Mouse (Mus musculus) limb, embryonic 12.5 days (tissue): ENCODE results near the gene Snx21. TPM values are rescaled to one million over a fixed set of nuclear protein-coding genes. Genes with fewer than 3 reads are reported as not detected.

Source experiments
- ATAC-seq: fragments of 200-750 bp; cut with Nextera tagmentation; 2 replicates; pipeline ENCODE4 v1.8.0; 2017; ENCODE audit warnings: low read depth, moderate TSS enrichment; ENCODE audit not compliant: insufficient number of reproducible peaks, insufficient read depth, low FRiP score, low TSS enrichment
- H3K27ac ChIP-seq: fragments of 300-500 bp; sonication (generic); 2 replicates; pipeline ENCODE4 v1.5.1; 2016; ENCODE audit warnings: mild to moderate bottlenecking, moderate library complexity
- H3K27me3 ChIP-seq: fragments of 300-500 bp; sonication (generic); 2 replicates; pipeline ENCODE4 v1.6.1; 2016; ENCODE audit warnings: mild to moderate bottlenecking, moderate library complexity
- H3K36me3 ChIP-seq: fragments of 300-500 bp; sonication (generic); 2 replicates; pipeline ENCODE4 v1.6.1; 2016; ENCODE audit warnings: mild to moderate bottlenecking, moderate library complexity
- H3K4me1 ChIP-seq: fragments of 300-500 bp; sonication (generic); replicated peaks from 2 replicates; pipeline ENCODE4 v1.6.1; 2016
- H3K4me2 ChIP-seq: fragments of 300-500 bp; sonication (generic); 2 replicates; pipeline ENCODE4 v1.6.1; 2016; ENCODE audit warnings: mild to moderate bottlenecking, moderate library complexity
- H3K4me3 ChIP-seq: fragments of 300-500 bp; sonication (generic); replicated peaks from 2 replicates; pipeline ENCODE4 v1.5.1; 2016; ENCODE audit warnings: mild to moderate bottlenecking
- H3K9ac ChIP-seq: fragments of 300-500 bp; sonication (generic); replicated peaks from 2 replicates; pipeline ENCODE4 v1.6.1; 2016; ENCODE audit warnings: mild to moderate bottlenecking, moderate library complexity
- H3K9me3 ChIP-seq: fragments of 300-500 bp; sonication (generic); 2 replicates; pipeline ENCODE4 v1.6.1; 2016; ENCODE audit warnings: mild to moderate bottlenecking, moderate library complexity
- WGBS: fragments of 180-500 bp; shearing (Covaris S2); methylation state at CpG from one replicate; pipeline ENCODE4 v1.1.7; 2016; 5-methylcytosine and 5-hydroxymethylcytosine counted together
- polyA plus RNA-seq: library from polyadenylated mRNA; unstranded; fragments of >200 nt; fragmentation: Nextera tagmentation; extraction: Ambion mirVana; gene quantifications from 2 replicates; pipeline ENCODE4 v1.2.1, GENCODE M21; 2016

Gene Snx21
- polyA plus RNA-seq, 1 experiment from 2014 or later = 19.0 TPM

- Histone ChIP-seq H3K36me3 (peaks cover 11% of the 10 kb centered on the region), H3K4me3 (no peak overlapping the region), H3K4me1 (no peaks in the 10 kb centered on the region), H3K9me3 (no peaks in the 10 kb centered on the region), H3K27ac (no peak overlapping the region), H3K4me2 (no peak overlapping the region), H3K9ac (no peak overlapping the region), H3K27me3 (no peaks in the 10 kb centered on the region)
- 94% methylated on average over 8 of the region's 8 CpGs for WGBS
- ATAC-seq = no peak
Measured at GRCm38 (mm10) chr2:164815821-164816220, 30.2 kb downstream of the Snx21 start.

- Histone ChIP-seq H3K4me3 (no peak overlapping the region), H3K4me2 (no peak overlapping the region), H3K27ac (no peak overlapping the region), H3K4me1 (peaks cover 3% of the 10 kb centered on the region; the same call in 1 of the 2 replicates), H3K36me3 (peaks cover 17% of the 10 kb centered on the region), H3K27me3 (no peaks in the 10 kb centered on the region), H3K9ac (no peak overlapping the region), H3K9me3 (no peaks in the 10 kb centered on the region)
- no peak for ATAC-seq
- 89% methylated on average over 6 of the region's 6 CpGs for WGBS
Measured at GRCm38 (mm10) chr2:164817206-164817605, 31.6 kb downstream of the Snx21 start.

- WGBS = 73% methylated on average over 5 of the region's 5 CpGs
- Histone ChIP-seq H3K36me3 (peaks cover 17% of the 10 kb centered on the region), H3K4me2 (no peak overlapping the region), H3K9me3 (no peaks in the 10 kb centered on the region), H3K27ac (no peak overlapping the region), H3K9ac (no peak overlapping the region), H3K4me3 (no peak overlapping the region), H3K27me3 (no peaks in the 10 kb centered on the region), H3K4me1 (peaks cover 8% of the 10 kb centered on the region; the same call in 1 of the 2 replicates)
- no peak for ATAC-seq
Measured at GRCm38 (mm10) chr2:164817703-164818102, 32.1 kb downstream of the Snx21 start.

- Histone ChIP-seq H3K36me3 (peaks cover 33% of the 10 kb centered on the region), H3K4me2 (no peak overlapping the region)
- no peak for ATAC-seq
Measured at GRCm38 (mm10) chr2:164821060-164821459, 35.4 kb downstream of the Snx21 start.

GRCm38 (mm10) chr2:164822636-164823165 lies 37.1 kb downstream of the Snx21 start, which contains the start of gene Zswim1:
Gene Zswim1 (plus strand): TSS chr2:164822686.
- ATAC-seq = peak; percentile 99
- Histone ChIP-seq H3K27ac (peak within 1 kb of the TSS; percentile 73; the same call in 1 of the 2 replicates), H3K9me3 (no peaks in the 10 kb centered on the region), H3K9ac (peak within 1 kb of the TSS; percentile 69), H3K4me1 (peaks cover 17% of the 10 kb centered on the region; the same call in 1 of the 2 replicates), H3K4me3 (peak within 1 kb of the TSS; percentile 72), H3K4me2 (peak within 1 kb of the TSS; percentile 62), H3K27me3 (no peaks in the 10 kb centered on the region), H3K36me3 (peaks cover 49% of the 10 kb centered on the region)
- WGBS = 2% methylated on average over 32 of the region's 32 CpGs

More at GRCm38 (mm10) chr2:164821060-164821459, 35.4 kb downstream of the Snx21 start:
- Histone ChIP-seq H3K27me3 (no peaks in the 10 kb centered on the region), H3K4me1 (peaks cover 17% of the 10 kb centered on the region; the same call in 1 of the 2 replicates), H3K4me3 (no peak overlapping the region), H3K27ac (no peak overlapping the region), H3K9ac (no peak overlapping the region), H3K9me3 (no peaks in the 10 kb centered on the region)
- WGBS = 82% methylated on average over 6 of the region's 6 CpGs

GRCm38 (mm10) chr2:164823181-164823585 lies 37.6 kb downstream of the Snx21 start:
- H3K9me3 ChIP-seq = no peaks in the 10 kb centered on the region
- peak overlapping the region; percentile 62 for H3K4me2 ChIP-seq
- peak overlapping the region; percentile 72 for H3K4me3 ChIP-seq
- H3K27me3 ChIP-seq = no peaks in the 10 kb centered on the region
- H3K36me3 ChIP-seq = peaks cover 54% of the 10 kb centered on the region
- H3K4me1 ChIP-seq = peaks cover 17% of the 10 kb centered on the region; the same call in 1 of the 2 replicates
- H3K9ac ChIP-seq = peak overlapping the region; percentile 69
- WGBS = 2% methylated on average over 10 of the region's 10 CpGs
- H3K27ac ChIP-seq = peak overlapping the region; percentile 73; the same call in 1 of the 2 replicates
- ATAC-seq = peak; percentile 50

- Histone ChIP-seq H3K4me2 (no peak overlapping the region; the same call in 1 of the 2 replicates), H3K9ac (no peak overlapping the region), H3K36me3 (peaks cover 60% of the 10 kb centered on the region), H3K9me3 (no peaks in the 10 kb centered on the region), H3K4me3 (no peak overlapping the region), H3K4me1 (peaks cover 17% of the 10 kb centered on the region; the same call in 1 of the 2 replicates), H3K27me3 (no peaks in the 10 kb centered on the region), H3K27ac (no peak overlapping the region)
- 94% methylated on average over 4 of the region's 4 CpGs for WGBS
- no peak for ATAC-seq
Measured at GRCm38 (mm10) chr2:164823969-164824368, 38.3 kb downstream of the Snx21 start.

GRCm38 (mm10) chr2:164825521-164825920 lies 39.9 kb downstream of the Snx21 start:
- Histone ChIP-seq H3K4me1 (peaks cover 17% of the 10 kb centered on the region; the same call in 1 of the 2 replicates), H3K4me3 (no peak overlapping the region), H3K36me3 (peaks cover 54% of the 10 kb centered on the region), H3K27ac (no peak overlapping the region), H3K9ac (no peak overlapping the region), H3K9me3 (no peaks in the 10 kb centered on the region), H3K4me2 (no peak overlapping the region), H3K27me3 (no peaks in the 10 kb centered on the region)
- WGBS = 96% methylated on average over 17 of the region's 17 CpGs
- no peak for ATAC-seq

- Histone ChIP-seq H3K4me3 (no peak overlapping the region), H3K4me2 (no peak overlapping the region), H3K27me3 (no peaks in the 10 kb centered on the region), H3K27ac (no peak overlapping the region), H3K9ac (no peak overlapping the region), H3K4me1 (peaks cover 13% of the 10 kb centered on the region; the same call in 1 of the 2 replicates), H3K36me3 (peaks cover 45% of the 10 kb centered on the region), H3K9me3 (no peaks in the 10 kb centered on the region)
- ATAC-seq = no peak
- 87% methylated on average over 16 of the region's 16 CpGs for WGBS
Measured at GRCm38 (mm10) chr2:164827146-164827850, 41.7 kb downstream of the Snx21 start.

GRCm38 (mm10) chr2:164828437-164828836 lies 42.8 kb downstream of the Snx21 start, which contains the start of gene Spata25:
Gene Spata25 (minus strand): TSS chr2:164828537.
- H3K4me2 ChIP-seq = no peak within 1 kb of the TSS
- H3K4me3 ChIP-seq = no peak within 1 kb of the TSS
- no peaks in the 10 kb centered on the region for H3K9me3 ChIP-seq
- H3K9ac ChIP-seq = no peak within 1 kb of the TSS
- H3K27me3 ChIP-seq = no peaks in the 10 kb centered on the region
- no peak for ATAC-seq
- peaks cover 14% of the 10 kb centered on the region; the same call in 1 of the 2 replicates for H3K4me1 ChIP-seq
- peaks cover 45% of the 10 kb centered on the region for H3K36me3 ChIP-seq
- WGBS = 91% methylated on average over 6 of the region's 6 CpGs
- H3K27ac ChIP-seq = no peak within 1 kb of the TSS

GRCm38 (mm10) chr2:164829090-164829489 lies 43.5 kb downstream of the Snx21 start:
- no peak overlapping the region for H3K4me3 ChIP-seq
- H3K27ac ChIP-seq = no peak overlapping the region
- no peak overlapping the region for H3K9ac ChIP-seq
- H3K36me3 ChIP-seq = peaks cover 45% of the 10 kb centered on the region
- ATAC-seq = no peak
- peaks cover 10% of the 10 kb centered on the region for H3K4me1 ChIP-seq
- H3K4me2 ChIP-seq = no peak overlapping the region
- WGBS = 95% methylated on average over 1 of the region's 1 CpGs
- no peaks in the 10 kb centered on the region for H3K27me3 ChIP-seq
- no peaks in the 10 kb centered on the region for H3K9me3 ChIP-seq
